Mouse (Mus musculus) G1E (cell line): ENCODE results near the gene Mycbp2. TPM values are rescaled to one million over a fixed set of nuclear protein-coding genes. Genes with fewer than 3 reads are reported as not detected.
A peak's percentile ranks its signal among the peaks of the same experiment; 100 is the strongest.

Experiments
- ATAC-seq: 2 replicates; pipeline ENCODE4 v1.8.0; 2016; ENCODE audit warnings: mild to moderate bottlenecking; ENCODE audit not compliant: insufficient number of reproducible peaks, poor library complexity, low FRiP score, severe bottlenecking; ENCODE audit errors: extremely low read depth
- DNase-seq: peaks from one replicate; pipeline ENCODE4 v3.0.0; 2012; ENCODE audit warnings: low spot score
- H3K27me3 ChIP-seq: 2 replicates; pipeline ENCODE4 v1.6.1; 2012; ENCODE audit warnings: mild to moderate bottlenecking, low read length, inconsistent platforms; ENCODE audit not compliant: insufficient read depth
- H3K36me3 ChIP-seq: replicated peaks from 2 replicates; pipeline ENCODE3; 2012; ENCODE audit warnings: mild to moderate bottlenecking, inconsistent platforms
- H3K4me1 ChIP-seq: 2 replicates; pipeline ENCODE4 v1.6.1; 2012; ENCODE audit warnings: low read depth, low read length, inconsistent platforms, mixed read lengths; ENCODE audit not compliant: insufficient read depth
- H3K4me3 ChIP-seq: 2 replicates; pipeline ENCODE4 v1.5.1; 2012; ENCODE audit warnings: low read depth, mild to moderate bottlenecking, inconsistent platforms, low read length, moderate library complexity, mixed read lengths
- H3K9me3 ChIP-seq: replicated peaks from 2 replicates; pipeline ENCODE4 v1.6.1; 2012; ENCODE audit warnings: inconsistent platforms
- CTCF ChIP-seq: IDR thresholded peaks from 2 replicates; pipeline ENCODE4 v1.5.1; 2012; ENCODE audit warnings: low read depth, low read length, inconsistent platforms, mixed read lengths
- GATA1 ChIP-seq: IDR thresholded peaks from 2 replicates; pipeline ENCODE4 v1.6.1; 2012; ENCODE audit warnings: borderline replicate concordance, low read length, inconsistent platforms, mixed read lengths
- GATA2 ChIP-seq: IDR thresholded peaks from 2 replicates; pipeline ENCODE4 v1.6.1; 2012; ENCODE audit warnings: low read depth, low read length, inconsistent platforms, borderline replicate concordance
- POLR2AphosphoS5 ChIP-seq: IDR thresholded peaks from 2 replicates; pipeline ENCODE4 v1.6.1; 2012; ENCODE audit warnings: low read depth, low read length, inconsistent platforms; ENCODE audit not compliant: insufficient replicate concordance
- TAL1 ChIP-seq: conservative IDR thresholded peaks from 2 replicates; pipeline ENCODE4 v1.6.1; 2012; ENCODE audit warnings: low read depth, low read length, inconsistent platforms, mixed read lengths
- polyA plus RNA-seq: library from polyadenylated mRNA; stranded (reverse); fragments of >175 nt; gene quantifications from 2 replicates; pipeline ENCODE4 v1.2.3, GENCODE M21; 2012
- total RNA-seq, 2 experiments: library from RNA; stranded (forward) in 1 of 2; stranded (reverse) in 1 of 2; fragments of 200-1000 nt in 1 of 2; fragments of >200 nt in 1 of 2; fragmentation: Nextera tagmentation in 1 of 2; gene quantifications; 2 replicates each; pipeline ENCODE4 v1.2.3; 2014 to 2017

Mycbp2 gene
- total and polyA plus RNA-seq, 3 experiments = 14.8 to 139 (median 46.1) TPM

DNA sequence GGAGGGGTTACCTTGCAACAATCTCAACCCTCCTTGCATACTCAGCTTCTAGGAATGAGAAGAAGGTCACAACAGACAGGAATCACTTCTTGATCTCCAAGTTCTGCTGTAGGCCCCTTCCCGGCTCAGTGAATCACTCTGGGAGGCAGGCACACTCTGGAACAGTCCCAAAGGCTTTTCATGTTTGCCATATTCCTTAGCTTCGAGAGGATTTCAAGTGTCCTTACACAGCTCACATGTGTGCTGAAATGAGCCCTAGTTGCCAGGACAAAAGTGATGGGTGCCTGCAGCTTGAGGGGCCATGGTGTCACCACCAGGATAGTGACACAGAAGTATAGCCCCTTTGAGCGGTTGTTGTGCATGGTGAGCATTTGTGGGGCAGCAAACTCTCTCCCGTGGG is 273.9 kb downstream of the Mycbp2 start:
- Histone ChIP-seq H3K4me1 (peaks cover 34% of the 10 kb centered on the region), H3K36me3 (peaks cover 57% of the 10 kb centered on the region), H3K27me3 (no peaks in the 10 kb centered on the region), H3K4me3 (no peak overlapping the region), H3K9me3 (no peaks in the 10 kb centered on the region)
- DNase-seq (no peak), ATAC-seq (no peak)
- TF ChIP-seq GATA1 = no peak
- TF ChIP-seq TAL1 = no peak
- TF ChIP-seq CTCF = no peak
- no peak for TF ChIP-seq POLR2AphosphoS5
- TF ChIP-seq GATA2 = no peak

DNA sequence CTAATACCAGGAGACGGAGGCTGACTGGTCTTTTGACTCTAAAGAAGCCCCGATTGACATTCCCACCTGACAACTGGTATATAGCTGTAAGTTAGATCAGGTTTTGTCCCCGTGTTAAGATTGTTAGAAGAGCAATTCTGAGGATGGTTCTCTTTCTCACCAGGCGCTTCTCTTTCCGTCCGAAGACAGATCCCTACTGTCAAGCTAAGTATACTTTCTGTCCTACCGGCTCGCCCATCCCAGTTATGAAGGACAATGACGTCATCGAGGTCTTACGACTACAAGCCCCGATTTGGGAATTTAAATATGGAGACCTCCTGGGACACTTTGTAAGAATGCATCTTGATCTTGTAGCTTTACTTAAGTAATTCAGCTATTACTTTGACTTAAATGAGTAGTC is 275.1 kb downstream of the Mycbp2 start:
- no peak overlapping the region for H3K4me3 ChIP-seq
- H3K9me3 ChIP-seq = no peaks in the 10 kb centered on the region
- no peaks in the 10 kb centered on the region for H3K27me3 ChIP-seq
- no peak for TF ChIP-seq TAL1
- TF ChIP-seq GATA2 = no peak
- no peak for TF ChIP-seq POLR2AphosphoS5
- TF ChIP-seq CTCF = no peak
- TF ChIP-seq GATA1 = no peak
- ATAC-seq (no peak), DNase-seq (no peak)
- peaks cover 46% of the 10 kb centered on the region for H3K36me3 ChIP-seq
- H3K4me1 ChIP-seq = peaks cover 35% of the 10 kb centered on the region

DNA sequence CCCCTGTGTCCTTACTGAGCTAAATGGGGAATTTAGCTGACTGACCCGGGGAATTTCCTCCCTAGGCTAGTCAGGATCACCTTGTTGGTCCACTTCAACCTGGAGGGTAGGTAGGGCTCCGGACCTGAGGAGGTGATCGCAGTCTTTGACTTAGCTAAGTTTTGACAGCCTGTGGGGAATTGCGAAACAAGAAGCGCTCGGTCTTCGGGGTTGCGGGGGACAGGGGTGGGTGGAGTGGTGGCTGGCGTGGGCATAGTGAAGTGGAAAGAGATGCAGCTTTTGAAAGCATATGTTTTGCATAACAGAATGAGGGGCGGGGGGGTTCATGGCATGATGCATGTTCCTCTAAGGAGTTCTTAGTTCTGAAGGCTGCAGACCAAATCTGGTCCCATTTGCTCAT is 275.8 kb downstream of the Mycbp2 start:
- Histone ChIP-seq H3K27me3 (no peaks in the 10 kb centered on the region), H3K4me1 (peaks cover 36% of the 10 kb centered on the region), H3K9me3 (no peaks in the 10 kb centered on the region), H3K4me3 (peak overlapping the region; percentile 80), H3K36me3 (peaks cover 40% of the 10 kb centered on the region)
- DNase-seq = no peak
- TF ChIP-seq CTCF (no peak), POLR2AphosphoS5 (no peak), GATA1 (no peak), TAL1 (no peak), GATA2 (no peak)
- no peak for ATAC-seq

DNA sequence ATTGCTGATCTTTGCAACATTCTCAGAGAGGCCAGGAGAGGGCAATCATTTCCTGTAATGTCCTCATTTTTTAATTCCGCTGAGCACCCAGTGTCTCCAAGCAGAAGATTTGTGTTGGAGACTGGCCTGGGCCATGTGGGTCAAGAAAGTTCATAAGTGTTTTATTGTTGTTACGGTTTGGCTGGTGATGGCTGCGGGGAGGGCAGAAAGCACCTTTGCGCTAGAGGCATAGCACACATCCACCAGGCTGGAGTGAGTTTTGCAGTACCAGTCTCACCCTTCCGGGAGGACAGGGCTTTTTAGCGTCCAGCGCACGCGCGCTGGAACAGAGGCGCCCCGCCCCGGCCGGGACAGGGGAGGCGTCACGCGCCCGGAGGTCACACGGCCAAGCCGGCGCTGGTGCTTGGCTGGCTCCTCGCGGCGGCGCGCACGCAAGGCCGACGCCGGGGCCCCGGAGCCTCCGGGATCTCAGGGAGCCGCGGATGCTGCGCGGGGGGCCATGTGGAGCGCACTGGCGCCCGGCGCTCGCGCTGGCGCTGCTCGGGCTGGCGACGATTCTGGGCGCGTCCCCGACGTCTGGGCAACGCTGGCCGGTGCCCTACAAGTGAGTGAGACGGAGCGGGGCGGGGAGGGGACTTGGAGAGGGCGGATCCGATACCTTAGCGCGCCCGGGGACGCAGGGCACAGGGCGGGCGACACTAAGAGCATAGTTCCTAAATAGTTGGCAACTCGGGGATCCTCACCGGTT is 276.6 kb downstream of the Mycbp2 start, which contains the start of gene Cln5:
Gene Cln5 (plus strand): TSS at position 353 of the 748 bp plus-strand sequence.
- peaks cover 32% of the 10 kb centered on the region for H3K36me3 ChIP-seq
- peak; percentile 81 for ATAC-seq
- no peaks in the 10 kb centered on the region for H3K9me3 ChIP-seq
- peak within 1 kb of the TSS; percentile 80 for H3K4me3 ChIP-seq
- TF ChIP-seq TAL1 (no peak), GATA1 (no peak), GATA2 (no peak), POLR2AphosphoS5 (no peak), CTCF (no peak)
- peaks cover 41% of the 10 kb centered on the region for H3K4me1 ChIP-seq
- DNase-seq = peak; percentile 99
- H3K27me3 ChIP-seq = no peaks in the 10 kb centered on the region

DNA sequence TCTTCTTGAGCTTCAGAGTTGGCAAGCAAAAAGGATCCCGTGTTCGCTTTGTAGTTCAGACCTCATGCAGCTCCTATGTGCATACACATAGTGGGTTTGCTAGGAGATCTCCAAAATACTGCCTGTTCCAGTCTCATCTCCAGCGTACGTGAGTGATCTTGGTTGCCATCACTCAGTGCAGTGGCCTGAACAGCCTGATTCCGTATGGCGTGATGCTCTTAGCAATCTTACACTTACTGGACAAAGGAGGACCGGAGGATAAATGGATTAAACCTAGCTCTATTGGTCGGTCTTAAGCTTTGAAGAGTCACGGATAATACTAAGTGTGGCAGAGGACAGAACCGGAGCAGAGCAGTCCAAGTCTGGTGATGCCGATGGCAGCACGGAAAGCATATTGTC is 277.1 kb downstream of the Mycbp2 start:
- peak; percentile 4 for ATAC-seq
- H3K4me1 ChIP-seq = peaks cover 42% of the 10 kb centered on the region

DNA sequence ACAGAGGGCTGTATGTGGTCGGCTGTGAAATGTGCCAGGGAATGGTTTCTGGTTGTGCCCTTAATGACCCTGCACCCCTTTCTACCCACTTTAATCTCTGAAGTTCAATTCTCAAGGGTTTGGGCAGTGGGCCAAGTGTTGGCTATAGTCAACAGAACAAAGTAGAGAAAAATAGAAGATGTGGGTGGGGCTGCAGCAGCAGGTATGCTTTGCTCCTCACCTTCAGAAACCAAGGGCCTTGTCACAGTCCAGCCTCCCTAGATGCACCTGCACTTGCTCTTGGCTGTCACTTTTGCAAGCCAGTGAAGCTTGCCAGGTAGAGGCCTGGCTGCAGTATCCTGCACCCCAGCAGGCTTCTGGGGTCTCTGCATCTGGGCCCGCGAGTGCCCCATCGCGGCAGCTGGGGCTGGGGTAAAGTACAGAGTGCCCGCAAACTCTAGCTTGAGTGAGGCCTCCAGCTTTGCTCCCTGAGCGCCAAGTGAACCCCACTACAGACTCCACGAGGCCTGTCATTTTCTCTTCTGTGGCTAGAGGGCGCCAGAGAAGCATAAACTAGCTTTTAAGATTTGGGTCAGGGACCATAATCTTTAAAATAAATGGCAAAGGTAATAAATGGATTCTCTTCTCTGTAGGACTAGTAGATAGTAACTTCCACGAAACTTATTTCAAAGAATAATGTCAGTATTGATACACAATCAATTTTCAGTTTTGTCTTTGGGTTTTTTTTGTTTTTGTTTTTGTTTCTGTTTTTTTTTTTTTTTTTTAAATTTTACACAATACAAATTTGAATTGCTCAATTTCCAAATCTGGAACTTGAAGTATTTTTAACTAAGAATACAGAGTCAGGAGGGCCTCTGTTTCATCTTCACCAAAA is 281.1 kb downstream of the Mycbp2 start:
- peaks cover 19% of the 10 kb centered on the region for H3K4me1 ChIP-seq
- H3K9me3 ChIP-seq = 0 out of 2 replicates have a peak, but pooled peaks cover 1% of the 10 kb centered on the region
- ATAC-seq (peak; percentile 31), DNase-seq (peak; percentile 64)
- no peak for TF ChIP-seq GATA2
- peak; percentile 82 for TF ChIP-seq CTCF
- no peaks in the 10 kb centered on the region for H3K27me3 ChIP-seq
- H3K36me3 ChIP-seq = no peaks in the 10 kb centered on the region
- H3K4me3 ChIP-seq = no peak overlapping the region; the same call in 1 of the 2 replicates

More for the DNA sequence above, 277.1 kb downstream of the Mycbp2 start:
- no peak for DNase-seq
- peaks cover 26% of the 10 kb centered on the region for H3K36me3 ChIP-seq
- no peak for TF ChIP-seq GATA2
- no peak for TF ChIP-seq POLR2AphosphoS5
- no peak for TF ChIP-seq TAL1
- no peak for TF ChIP-seq CTCF
- peak overlapping the region; percentile 80 for H3K4me3 ChIP-seq
- no peaks in the 10 kb centered on the region for H3K9me3 ChIP-seq
- H3K27me3 ChIP-seq = no peaks in the 10 kb centered on the region

Other genes with a start within 250 kb of the Mycbp2 start
- 47.9 and 50.8 TPM in 2 replicates for gene Fbxl3, start 247.2 kb downstream of the Mycbp2 start, total RNA-seq (2014; fragmentation: Nextera tagmentation)
- gene Fbxl3, start 247.2 kb downstream of the Mycbp2 start, total RNA-seq (2017) = 81.0 and 101 TPM in 2 replicates
- gene Fbxl3, start 247.2 kb downstream of the Mycbp2 start, polyA plus RNA-seq = 12.0 and 12.6 TPM in 2 replicates
- gene Scel, start 166.5 kb upstream of the Mycbp2 start, total RNA-seq (2014; fragmentation: Nextera tagmentation) = not detected in 2 replicates
- gene Scel, start 166.5 kb upstream of the Mycbp2 start, total RNA-seq (2017) = not detected in 2 replicates
- not detected in 2 replicates for gene Scel, start 166.5 kb upstream of the Mycbp2 start, polyA plus RNA-seq